Mouse (Mus musculus) spleen, adult 2 months (tissue): ENCODE results near the gene Ttc30a2.

ENCODE experiments used
- CTCF ChIP-seq: fragments of 200-500 bp; IDR thresholded peaks from 2 replicates; pipeline ENCODE4 v1.5.1; 2011; ENCODE audit warnings: mild to moderate bottlenecking, inconsistent platforms; ENCODE audit not compliant: insufficient read depth, insufficient read length, insufficient replicate concordance; ENCODE audit errors: extremely low read depth
- POLR2A ChIP-seq: fragments of 200-500 bp; IDR thresholded peaks from 2 replicates; pipeline ENCODE4 v1.6.1; 2011; ENCODE audit warnings: low read depth, low read length, inconsistent platforms

DNA sequence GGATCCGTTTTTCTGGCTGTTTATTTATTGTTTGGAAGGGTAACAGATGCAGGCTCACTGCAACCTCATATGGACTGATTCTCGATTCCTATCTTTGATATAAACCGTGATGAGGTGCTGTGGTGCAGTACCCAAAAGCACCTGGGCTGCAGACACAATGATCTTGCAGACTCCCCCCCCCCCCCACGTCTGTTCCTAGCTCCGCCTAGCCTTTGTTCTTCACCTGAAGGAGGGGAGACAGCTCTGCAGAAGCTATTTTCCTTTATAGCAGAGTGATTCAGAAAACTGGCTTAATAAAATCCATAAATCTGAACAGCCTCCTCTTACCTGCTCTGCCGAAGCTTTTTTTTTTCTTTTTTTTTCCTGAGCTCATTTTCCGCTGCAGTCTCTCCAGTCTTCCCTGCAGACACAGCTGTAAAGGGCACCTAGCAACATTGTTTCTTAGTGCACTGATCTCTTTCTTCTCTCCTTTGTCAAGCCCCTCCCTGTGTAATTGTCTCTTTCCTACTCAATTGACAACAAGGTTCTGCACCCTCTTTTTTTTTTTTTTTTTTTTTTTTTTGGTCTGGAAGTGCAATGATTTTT, 10.9 kb upstream of the Ttc30a2 start:
- TF ChIP-seq CTCF = no peak
- no peak for TF ChIP-seq POLR2A
